Mouse (Mus musculus): ENCODE results near the gene Olfr70. TPM values are rescaled to one million over a fixed set of nuclear protein-coding genes. Genes with fewer than 3 reads are reported as not detected.

The Olfr70 gene
- 0.08 TPM in 1 of 2 replicates, not detected in the other for polyA plus RNA-seq (2015; fragmentation: Nextera tagmentation; extraction: Ambion mirVana)

DNA sequence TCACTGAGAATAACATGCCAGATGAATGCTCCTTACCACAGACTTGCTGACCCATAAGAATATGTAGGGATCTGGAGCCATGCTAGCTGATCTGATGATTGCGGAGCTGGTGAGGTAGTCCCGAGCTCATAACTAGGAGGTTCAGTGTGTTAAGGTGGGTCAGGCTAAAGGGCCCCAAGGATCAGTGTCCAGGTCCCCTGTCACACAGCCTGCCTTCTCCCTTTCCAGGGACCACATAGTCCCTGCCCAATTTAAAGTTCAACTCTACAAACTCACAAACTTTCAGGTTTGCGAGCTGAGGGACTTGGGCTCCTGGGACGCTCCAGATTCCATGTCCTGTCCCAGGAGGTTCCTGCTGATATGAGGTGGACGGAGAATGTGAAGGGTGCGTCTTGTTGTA is at the start of gene Olfr70:
TSS of gene Olfr70 (minus strand) at position 101 of the 400 bp plus-strand sequence.
- no peaks in the 10 kb centered on the region for H3K27me3 ChIP-seq (replicated peaks)
- no peak within 1 kb of the TSS for H3K4me3 ChIP-seq (replicated peaks)
- H3K9me3 ChIP-seq (replicated peaks) = no peaks in the 10 kb centered on the region
- ATAC-seq (ENCODE audit: low FRiP score) = no peak
- H3K4me1 ChIP-seq = no peaks in the 10 kb centered on the region
- H3K36me3 ChIP-seq = no peaks in the 10 kb centered on the region
- whole genome bisulfite sequencing = 88% methylated on average over 6 of the region's 6 CpGs
- no peak within 1 kb of the TSS for H3K9ac ChIP-seq (replicated peaks)
- no peak within 1 kb of the TSS for H3K4me2 ChIP-seq
- H3K27ac ChIP-seq (replicated peaks) = no peak within 1 kb of the TSS

- Histone ChIP-seq H3K4me1 (no peaks in the 10 kb centered on the region), H3K27ac (replicated peaks) (no peak overlapping the region), H3K4me2 (no peak overlapping the region), H3K36me3 (no peaks in the 10 kb centered on the region), H3K27me3 (replicated peaks) (no peaks in the 10 kb centered on the region), H3K9ac (replicated peaks) (no peak overlapping the region), H3K9me3 (replicated peaks) (no peaks in the 10 kb centered on the region), H3K4me3 (replicated peaks) (no peak overlapping the region)
- WGBS = 18% methylated on average over 6 of the region's 6 CpGs
- ATAC-seq (ENCODE audit: low FRiP score) = no peak
Observed at GRCm38 (mm10) chr4:43745187-43745586, 44.6 kb upstream of the Olfr70 start.

GRCm38 (mm10) chr4:43743099-43743498 is 42.5 kb upstream of the Olfr70 start:
- no peak for ATAC-seq (ENCODE audit: low FRiP score)

GRCm38 (mm10) chr4:43742637-43743036 is 42.0 kb upstream of the Olfr70 start:
- no peak overlapping the region for H3K9ac ChIP-seq (replicated peaks)
- WGBS = 24% methylated on average over 4 of the region's 4 CpGs
- ATAC-seq (ENCODE audit: low FRiP score) = no peak

More at GRCm38 (mm10) chr4:43743099-43743498, 42.5 kb upstream of the Olfr70 start:
- Histone ChIP-seq H3K36me3 (no peaks in the 10 kb centered on the region), H3K27me3 (replicated peaks) (no peaks in the 10 kb centered on the region), H3K9me3 (replicated peaks) (no peaks in the 10 kb centered on the region), H3K27ac (replicated peaks) (no peak overlapping the region), H3K4me1 (no peaks in the 10 kb centered on the region), H3K9ac (replicated peaks) (no peak overlapping the region), H3K4me3 (replicated peaks) (no peak overlapping the region), H3K4me2 (no peak overlapping the region)
- WGBS = 31% methylated on average over 1 of the region's 1 CpGs

DNA sequence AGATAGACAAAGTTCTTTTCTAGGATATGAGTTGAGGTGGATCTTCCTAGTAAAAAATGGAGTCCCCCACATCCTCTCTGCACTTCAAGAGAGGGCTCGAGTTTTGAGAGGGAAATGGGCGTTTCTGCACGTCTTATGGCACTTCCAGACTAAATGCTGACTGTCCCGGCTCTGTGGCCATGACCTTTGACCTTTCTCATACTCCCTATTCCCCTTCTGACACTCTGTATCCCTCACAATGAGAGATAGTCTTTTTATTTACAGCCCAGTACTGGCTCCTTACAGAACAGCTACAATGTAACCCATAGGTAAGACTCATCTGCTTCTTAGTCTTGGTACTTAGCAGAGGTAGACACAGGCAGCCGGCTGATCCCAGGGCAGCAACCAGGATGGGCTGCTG is 40.9 kb upstream of the Olfr70 start:
- WGBS = 70% methylated on average over 5 of the region's 5 CpGs
- no peak for ATAC-seq (ENCODE audit: low FRiP score)

More at GRCm38 (mm10) chr4:43742637-43743036, 42.0 kb upstream of the Olfr70 start:
- H3K36me3 ChIP-seq = no peaks in the 10 kb centered on the region
- no peaks in the 10 kb centered on the region for H3K4me1 ChIP-seq
- H3K27ac ChIP-seq (replicated peaks) = no peak overlapping the region
- no peak overlapping the region for H3K4me3 ChIP-seq (replicated peaks)
- no peaks in the 10 kb centered on the region for H3K27me3 ChIP-seq (replicated peaks)
- no peaks in the 10 kb centered on the region for H3K9me3 ChIP-seq (replicated peaks)
- H3K4me2 ChIP-seq = no peak overlapping the region

GRCm38 (mm10) chr4:43738989-43739674 is 38.5 kb upstream of the Olfr70 start:
- ATAC-seq (ENCODE audit: low FRiP score) = no peak
- H3K27ac ChIP-seq (replicated peaks) = no peak overlapping the region
- 80% methylated on average over 8 of the region's 8 CpGs for WGBS

More for the DNA sequence above, 40.9 kb upstream of the Olfr70 start:
- Histone ChIP-seq H3K27ac (replicated peaks) (no peak overlapping the region), H3K36me3 (no peaks in the 10 kb centered on the region), H3K9me3 (replicated peaks) (no peaks in the 10 kb centered on the region), H3K4me3 (replicated peaks) (no peak overlapping the region), H3K4me1 (no peaks in the 10 kb centered on the region), H3K9ac (replicated peaks) (no peak overlapping the region), H3K4me2 (no peak overlapping the region), H3K27me3 (replicated peaks) (no peaks in the 10 kb centered on the region)

DNA sequence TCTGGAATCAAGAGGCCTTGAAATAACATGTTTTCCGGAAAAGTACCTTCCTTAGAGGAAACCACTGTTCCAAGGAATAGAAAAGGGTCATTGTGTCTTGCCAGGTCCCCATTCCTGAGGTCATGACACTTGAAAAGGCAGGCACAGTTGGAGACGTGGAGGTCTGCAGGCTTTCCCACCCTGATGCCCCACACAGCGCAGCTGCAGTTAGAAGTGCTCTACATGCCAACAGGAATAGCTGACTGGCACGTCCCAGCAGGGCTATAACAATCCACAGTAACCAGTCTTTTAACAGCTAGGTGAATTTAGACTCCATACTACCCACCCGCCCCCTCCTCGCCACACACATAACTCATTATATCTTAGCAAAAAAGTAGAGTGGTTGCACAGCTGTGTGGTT is 36.5 kb upstream of the Olfr70 start:
- H3K4me1 ChIP-seq = no peaks in the 10 kb centered on the region
- H3K9me3 ChIP-seq (replicated peaks) = no peaks in the 10 kb centered on the region
- H3K27ac ChIP-seq (replicated peaks) = no peak overlapping the region
- no peaks in the 10 kb centered on the region for H3K27me3 ChIP-seq (replicated peaks)
- H3K4me3 ChIP-seq (replicated peaks) = no peak overlapping the region
- ATAC-seq (ENCODE audit: low FRiP score) = no peak
- H3K36me3 ChIP-seq = no peaks in the 10 kb centered on the region
- no peak overlapping the region for H3K4me2 ChIP-seq
- H3K9ac ChIP-seq (replicated peaks) = no peak overlapping the region
- 61% methylated on average over 6 of the region's 6 CpGs for WGBS

More at GRCm38 (mm10) chr4:43738989-43739674, 38.5 kb upstream of the Olfr70 start:
- H3K27me3 ChIP-seq (replicated peaks) = no peaks in the 10 kb centered on the region
- H3K4me1 ChIP-seq = no peaks in the 10 kb centered on the region
- no peaks in the 10 kb centered on the region for H3K9me3 ChIP-seq (replicated peaks)
- H3K4me3 ChIP-seq (replicated peaks) = no peak overlapping the region
- H3K4me2 ChIP-seq = no peak overlapping the region
- H3K9ac ChIP-seq (replicated peaks) = no peak overlapping the region
- no peaks in the 10 kb centered on the region for H3K36me3 ChIP-seq

- H3K27ac ChIP-seq (replicated peaks) = no peak overlapping the region
- no peak overlapping the region for H3K4me3 ChIP-seq (replicated peaks)
- no peak overlapping the region for H3K4me2 ChIP-seq
- no peaks in the 10 kb centered on the region for H3K9me3 ChIP-seq (replicated peaks)
- no peaks in the 10 kb centered on the region for H3K27me3 ChIP-seq (replicated peaks)
- H3K36me3 ChIP-seq = no peaks in the 10 kb centered on the region
- H3K4me1 ChIP-seq = no peaks in the 10 kb centered on the region
- no peak for ATAC-seq (ENCODE audit: low FRiP score)
- no peak overlapping the region for H3K9ac ChIP-seq (replicated peaks)
- WGBS = 89% methylated on average over 5 of the region's 5 CpGs
Observed at GRCm38 (mm10) chr4:43733186-43733585, 32.6 kb upstream of the Olfr70 start.

GRCm38 (mm10) chr4:43732171-43732570 is 31.6 kb upstream of the Olfr70 start:
- Histone ChIP-seq H3K27ac (replicated peaks) (no peak overlapping the region), H3K36me3 (no peaks in the 10 kb centered on the region), H3K4me1 (no peaks in the 10 kb centered on the region), H3K9me3 (replicated peaks) (no peaks in the 10 kb centered on the region), H3K27me3 (replicated peaks) (no peaks in the 10 kb centered on the region), H3K4me3 (replicated peaks) (no peak overlapping the region), H3K4me2 (no peak overlapping the region), H3K9ac (replicated peaks) (no peak overlapping the region)
- no peak for ATAC-seq (ENCODE audit: low FRiP score)
- 50% methylated on average over 1 of the region's 1 CpGs for WGBS

DNA sequence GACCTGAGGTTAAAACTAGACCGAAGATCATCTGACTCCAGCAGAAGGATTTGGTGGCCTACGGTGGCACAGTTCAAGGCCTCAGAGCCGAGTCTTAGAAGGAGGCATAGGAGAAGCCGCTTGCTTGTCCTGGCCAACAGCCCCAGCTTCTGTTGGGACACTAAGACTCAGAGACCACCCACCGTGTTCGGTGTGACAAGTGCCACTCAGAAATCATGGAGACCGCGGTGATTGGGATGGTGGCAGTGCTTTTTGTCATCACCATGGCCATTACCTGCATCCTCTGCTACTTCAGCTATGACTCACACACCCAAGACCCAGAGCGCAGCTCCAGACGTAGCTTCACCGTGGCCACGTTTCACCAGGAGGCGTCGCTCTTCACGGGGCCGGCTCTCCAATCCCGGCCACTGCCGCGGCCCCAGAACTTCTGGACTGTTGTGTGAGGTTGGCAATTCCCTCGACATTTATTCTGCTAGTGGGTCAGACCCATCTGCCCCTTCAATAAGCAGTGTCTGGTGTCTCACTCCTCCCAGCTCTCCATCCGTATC is 30.2 kb upstream of the Olfr70 start:
- H3K4me1 ChIP-seq = no peaks in the 10 kb centered on the region
- H3K9ac ChIP-seq (replicated peaks) = no peak overlapping the region
- no peak overlapping the region for H3K27ac ChIP-seq (replicated peaks)
- WGBS = 75% methylated on average over 21 of the region's 21 CpGs
- ATAC-seq (ENCODE audit: low FRiP score) = no peak
- H3K27me3 ChIP-seq (replicated peaks) = no peaks in the 10 kb centered on the region
- H3K4me3 ChIP-seq (replicated peaks) = no peak overlapping the region
- no peaks in the 10 kb centered on the region for H3K36me3 ChIP-seq
- H3K4me2 ChIP-seq = no peak overlapping the region
- no peaks in the 10 kb centered on the region for H3K9me3 ChIP-seq (replicated peaks)

- 72% methylated on average over 14 of the region's 14 CpGs for WGBS
- ATAC-seq (ENCODE audit: low FRiP score) = no peak
- Histone ChIP-seq H3K4me3 (replicated peaks) (no peak within 1 kb of the TSS), H3K27ac (replicated peaks) (no peak within 1 kb of the TSS), H3K4me1 (no peaks in the 10 kb centered on the region), H3K27me3 (replicated peaks) (no peaks in the 10 kb centered on the region), H3K36me3 (no peaks in the 10 kb centered on the region), H3K9me3 (replicated peaks) (no peaks in the 10 kb centered on the region), H3K9ac (replicated peaks) (no peak within 1 kb of the TSS), H3K4me2 (no peak within 1 kb of the TSS)
Observed at GRCm38 (mm10) chr4:43729794-43730550, 29.4 kb upstream of the Olfr70 start, which contains the start of gene Spaar. Spaar (plus strand) TSS chr4:43730034.

DNA sequence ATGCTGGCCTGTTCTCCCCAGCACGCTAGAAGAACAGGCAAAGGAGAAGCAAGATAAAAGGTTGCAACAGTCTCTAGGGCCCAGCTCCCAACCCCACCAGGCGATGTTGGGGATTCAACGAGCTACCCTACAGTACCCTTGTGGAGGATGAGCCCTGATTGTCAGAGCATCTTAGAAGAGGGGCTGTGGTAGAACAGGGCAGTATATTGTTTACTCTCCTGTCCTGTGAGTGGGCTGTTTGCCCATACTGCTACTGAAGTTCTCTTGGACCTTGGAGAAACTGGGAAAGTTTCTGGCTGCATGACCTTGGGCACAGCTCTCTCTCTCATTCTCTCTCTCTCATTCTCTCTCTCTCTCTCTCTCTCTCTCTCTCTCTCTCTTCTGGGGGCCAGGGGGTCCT is 28.5 kb upstream of the Olfr70 start:
- no peak for ATAC-seq (ENCODE audit: low FRiP score)
- 78% methylated on average over 3 of the region's 3 CpGs for WGBS
- Histone ChIP-seq H3K9ac (replicated peaks) (no peak overlapping the region), H3K4me1 (no peaks in the 10 kb centered on the region), H3K4me3 (replicated peaks) (no peak overlapping the region), H3K9me3 (replicated peaks) (no peaks in the 10 kb centered on the region), H3K4me2 (no peak overlapping the region), H3K27ac (replicated peaks) (no peak overlapping the region), H3K36me3 (no peaks in the 10 kb centered on the region), H3K27me3 (replicated peaks) (no peaks in the 10 kb centered on the region)

Data from neural tube, embryonic 15.5 days (tissue).